Mouse (Mus musculus) testis, adult 2 months (tissue): ENCODE results near the gene Nipa2.
"Not testable (repeated sequence)": the region's sequence is repeated elsewhere in the genome, so short reads cannot be mapped to it uniquely, and the experiment has no call there.

ENCODE experiments used
- CTCF ChIP-seq: fragments of 200-500 bp; IDR thresholded peaks from 2 replicates; pipeline ENCODE4 v1.5.1; 2012; ENCODE audit warnings: low read depth, mild to moderate bottlenecking, inconsistent platforms, low read length, moderate library complexity; ENCODE audit not compliant: control insufficient read depth, insufficient read depth, insufficient replicate concordance
- POLR2A ChIP-seq: fragments of 200-500 bp; IDR thresholded peaks from 2 replicates; pipeline ENCODE4 v1.6.1; 2012; ENCODE audit warnings: low read depth, mild to moderate bottlenecking, inconsistent platforms, low read length, moderate library complexity; ENCODE audit not compliant: control insufficient read depth

DNA sequence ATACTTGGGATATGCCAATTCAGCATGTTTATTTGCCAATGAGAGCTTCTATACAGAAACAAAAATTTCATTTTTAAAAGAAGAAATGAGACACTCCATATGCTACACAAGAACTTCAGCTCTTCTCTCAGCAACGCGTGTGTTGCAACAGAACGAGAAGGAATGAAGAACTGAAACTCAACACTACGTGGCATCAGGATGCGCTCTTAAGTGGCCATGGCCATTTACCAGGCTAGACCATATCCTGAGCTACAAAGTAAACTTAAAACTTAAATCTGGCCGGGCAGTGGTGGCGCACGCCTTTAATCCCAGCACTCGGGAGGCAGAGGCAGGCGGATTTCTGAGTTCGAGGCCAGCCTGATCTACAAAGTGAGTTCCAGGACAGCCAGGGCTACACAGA is 43.9 kb downstream of the Nipa2 start:
- TF ChIP-seq POLR2A, CTCF: not testable (repeated sequence)
